Mouse (Mus musculus): Measurements from ENCODE around the gene Rbfox1.

- TF ChIP-seq CTCF (IDR thresholded peaks at IDR 0.05; ENCODE audit: low read depth, low read length) (no peak), POLR2A (IDR thresholded peaks at IDR 0.05; ENCODE audit: extremely low read depth, insufficient read depth, low read length) (no peak)
These were observed 1091.2 kb downstream of the Rbfox1 start for GRCm38 (mm10) chr16:6976341-6976740.
